Mouse (Mus musculus): ENCODE results near the gene Arid4a.
"Not testable (repeated sequence)": the region's sequence is repeated elsewhere in the genome, so short reads cannot be mapped to it uniquely, and the experiment has no call there.

Arid4a gene

DNA sequence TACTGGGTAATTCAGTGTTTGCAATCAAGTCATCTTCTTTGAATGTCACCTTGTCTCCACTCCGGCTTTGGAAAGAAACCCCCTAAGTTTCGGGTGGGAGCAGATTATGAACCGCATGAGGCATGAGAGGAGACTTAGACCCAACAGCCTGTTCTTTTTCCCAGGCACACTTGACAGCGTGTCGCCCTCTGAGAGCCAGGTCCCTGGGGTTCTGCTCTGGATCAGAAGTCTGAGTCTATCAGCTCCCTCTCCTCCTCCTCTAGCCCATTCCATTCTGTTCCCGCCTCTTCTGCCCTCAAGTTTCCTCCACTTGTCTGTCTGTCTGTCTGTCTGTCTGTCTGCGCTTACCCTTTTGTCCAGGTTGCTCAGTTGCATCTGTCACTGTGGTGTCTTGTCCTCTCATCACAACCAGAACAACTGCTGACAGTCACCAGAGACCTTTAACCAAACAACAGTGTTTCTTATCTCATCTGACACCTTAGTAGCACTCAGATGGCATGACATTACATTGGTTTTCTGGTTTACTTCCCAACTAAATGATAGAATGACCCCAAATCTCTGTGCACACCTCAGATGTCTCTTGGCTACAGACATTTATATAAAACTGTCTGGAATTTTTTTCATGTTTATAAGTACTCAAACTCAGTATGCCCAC lies 36.7 kb downstream of the Arid4a start:
- DNase-seq (ENCODE audit: low read depth in 2 of 2, low spot score in 2 of 2), result no peak

DNA sequence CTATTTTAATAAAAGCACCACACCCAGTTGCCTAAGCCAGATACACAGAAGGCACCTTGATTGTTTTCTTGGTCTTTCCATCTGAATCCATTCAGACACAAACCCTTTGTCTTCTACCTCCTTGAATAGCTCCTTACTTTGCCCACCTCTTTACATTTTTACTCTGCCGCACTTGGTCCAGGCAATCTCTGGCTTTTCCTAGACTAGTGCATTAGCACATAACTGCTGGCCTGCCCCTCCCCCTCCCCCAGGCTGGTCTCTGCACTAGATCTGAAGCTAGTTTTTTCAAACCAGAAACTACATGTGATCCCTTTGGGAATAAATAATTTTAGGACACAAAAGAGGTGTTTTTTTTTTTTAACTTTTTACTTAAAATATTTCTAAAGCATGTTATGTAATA lies 37.2 kb downstream of the Arid4a start:
- no peak for DNase-seq (ENCODE audit: low read depth in 2 of 2, low spot score in 2 of 2)

DNA sequence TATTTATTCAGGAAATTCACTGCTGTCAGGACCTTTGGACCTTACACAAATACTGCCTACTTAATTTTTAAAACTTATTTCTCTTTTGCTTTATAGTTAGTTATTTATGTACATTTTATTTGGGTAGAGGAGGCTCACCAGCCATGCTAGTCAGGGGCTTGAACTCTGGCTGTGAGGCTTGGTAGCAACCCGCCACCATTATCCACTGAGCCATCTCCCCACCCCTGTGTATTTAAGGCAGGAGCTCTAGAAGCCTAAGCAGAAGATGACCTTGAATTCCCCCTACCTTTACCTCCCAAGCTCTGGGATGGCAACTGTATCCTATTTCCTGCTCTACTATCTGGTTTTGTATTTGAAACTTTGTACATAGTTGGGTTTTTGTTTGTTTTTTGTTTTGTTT lies 37.7 kb downstream of the Arid4a start:
- DNase-seq (ENCODE audit: low read depth in 2 of 2, low spot score in 2 of 2), result no peak

DNA sequence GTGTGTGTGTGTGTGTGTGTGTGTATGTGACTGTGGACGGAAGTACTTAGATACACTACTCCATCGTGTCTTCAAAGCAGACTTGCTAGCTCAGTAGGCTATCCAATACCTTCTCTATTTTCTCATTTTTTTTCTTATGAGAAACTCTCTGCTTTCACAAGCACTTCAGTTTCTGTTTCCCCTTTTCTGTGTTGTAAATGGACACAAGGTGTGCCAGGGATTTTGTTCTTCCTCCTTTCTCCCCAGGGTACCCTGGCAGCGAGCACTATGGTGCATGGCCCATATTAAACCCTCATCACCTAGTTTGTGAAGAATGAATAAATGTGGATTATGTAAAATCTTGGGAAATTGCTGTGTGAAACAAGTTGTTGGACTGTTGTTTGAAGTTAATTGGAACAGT lies 39.7 kb downstream of the Arid4a start:
- no peak for DNase-seq (ENCODE audit: low read depth in 2 of 2, low spot score in 2 of 2)

DNA sequence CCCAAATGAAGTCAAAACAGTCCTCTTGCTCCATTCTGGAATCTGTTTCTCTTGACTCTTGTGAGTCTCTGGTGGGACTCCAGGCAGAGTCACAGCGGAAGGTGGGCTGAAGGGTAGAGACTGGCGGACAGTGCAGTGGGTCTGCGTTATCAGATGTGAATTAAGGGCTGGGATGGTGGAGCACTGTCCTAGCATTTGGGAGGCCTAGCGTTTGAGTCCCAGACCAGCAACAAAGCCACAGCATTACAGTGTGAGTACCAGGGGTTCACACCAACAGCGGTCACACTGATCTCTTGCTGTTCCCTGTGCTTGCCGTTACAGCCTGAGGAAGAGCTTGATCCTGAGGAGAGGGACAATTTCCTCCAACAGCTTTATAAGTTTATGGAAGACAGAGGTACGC lies 44.0 kb downstream of the Arid4a start:
- no peak for DNase-seq (ENCODE audit: low read depth in 2 of 2, low spot score in 2 of 2)

DNA sequence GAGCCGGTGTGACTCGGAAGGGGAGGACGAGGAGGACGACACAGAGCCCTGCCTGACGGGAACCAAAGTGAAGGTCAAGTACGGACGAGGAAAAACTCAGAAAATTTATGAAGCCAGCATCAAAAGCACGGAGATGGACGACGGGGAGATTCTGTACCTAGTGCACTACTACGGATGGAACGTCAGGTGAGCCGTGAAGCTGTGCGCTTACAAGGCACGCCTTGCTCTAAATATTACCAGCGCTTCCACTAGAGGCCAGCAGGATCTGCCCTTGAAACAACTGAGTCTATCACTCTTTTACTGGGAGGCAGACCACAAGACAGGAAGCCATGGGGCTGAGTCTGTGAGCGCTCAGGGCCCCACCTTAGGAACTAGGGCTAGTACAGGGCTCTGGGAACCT lies 54.1 kb downstream of the Arid4a start:
- DNase-seq (ENCODE audit: low read depth in 2 of 2, low spot score in 2 of 2), result no peak

DNA sequence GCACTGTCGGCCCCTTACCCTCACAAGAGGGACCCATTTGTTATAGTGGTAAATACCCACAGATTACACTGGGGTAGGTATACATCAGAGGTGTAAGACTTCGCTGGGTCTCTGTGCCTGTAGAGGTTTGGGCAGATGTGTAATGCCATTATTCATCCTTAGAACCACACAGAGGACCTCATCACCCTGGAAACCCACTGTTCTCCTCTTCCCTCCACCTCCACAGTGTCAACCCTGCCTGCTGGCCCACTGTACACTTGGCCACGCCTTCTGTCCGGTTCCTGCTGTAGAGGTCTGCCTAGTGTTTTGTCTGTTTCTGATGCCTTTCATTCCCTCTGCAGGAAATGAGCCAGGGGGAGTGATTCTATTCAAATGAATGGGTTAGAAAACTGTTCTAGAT lies 56.3 kb downstream of the Arid4a start:
- no peak for DNase-seq (ENCODE audit: low read depth in 2 of 2, low spot score in 2 of 2)

DNA sequence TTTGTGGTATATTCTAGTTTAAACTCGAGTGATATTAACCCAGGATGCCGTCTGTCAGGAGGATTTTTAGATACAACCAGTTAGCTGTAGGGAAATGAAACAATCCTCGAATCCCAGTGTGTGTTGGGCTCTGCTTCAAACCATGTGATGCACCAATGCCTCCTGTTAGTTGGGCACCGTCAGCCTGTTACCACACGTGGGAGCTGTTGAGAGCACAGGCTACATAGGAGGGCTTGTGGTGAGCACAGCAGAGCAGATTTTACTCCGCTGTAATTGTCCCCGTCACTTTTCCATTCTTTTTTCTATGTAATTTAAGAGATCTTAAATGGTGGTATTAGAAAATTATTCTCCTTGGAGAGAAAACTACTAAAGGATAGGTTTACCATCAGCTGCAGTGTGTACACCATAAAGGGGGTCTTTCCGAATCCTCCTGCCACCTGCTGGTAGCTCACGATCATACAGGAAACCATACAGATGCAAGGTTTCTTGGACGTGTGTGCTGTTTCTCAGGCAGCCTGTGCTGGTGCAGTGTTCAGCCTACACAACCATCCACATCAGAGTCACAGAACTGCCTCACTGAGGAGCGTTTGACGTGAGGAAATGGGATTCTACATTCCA lies 57.4 kb downstream of the Arid4a start:
- peak in 1 of 2 experiments; percentile 23 for DNase-seq (ENCODE audit: low read depth in 2 of 2, low spot score in 2 of 2)

DNA sequence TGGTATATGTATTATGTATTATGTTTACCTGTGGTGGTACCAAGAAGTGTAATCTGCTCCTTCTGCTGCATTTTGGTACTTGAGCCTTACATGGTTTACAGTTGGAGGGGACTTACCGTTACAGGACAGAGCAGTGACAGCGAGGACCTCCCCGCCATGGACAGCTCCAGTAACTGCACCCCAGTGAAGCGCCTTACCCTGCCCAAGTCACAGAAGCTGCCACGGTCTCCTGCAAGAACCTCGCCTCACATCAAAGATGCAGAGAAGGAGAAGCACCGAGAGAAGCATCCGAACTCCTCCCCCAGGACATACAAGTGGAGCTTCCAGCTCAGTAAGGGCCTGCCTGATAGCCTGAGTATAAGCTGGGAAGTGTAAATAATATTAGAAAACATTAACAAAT lies 70.5 kb downstream of the Arid4a start:
- no peak for DNase-seq (ENCODE audit: low read depth in 2 of 2, low spot score in 2 of 2)

DNA sequence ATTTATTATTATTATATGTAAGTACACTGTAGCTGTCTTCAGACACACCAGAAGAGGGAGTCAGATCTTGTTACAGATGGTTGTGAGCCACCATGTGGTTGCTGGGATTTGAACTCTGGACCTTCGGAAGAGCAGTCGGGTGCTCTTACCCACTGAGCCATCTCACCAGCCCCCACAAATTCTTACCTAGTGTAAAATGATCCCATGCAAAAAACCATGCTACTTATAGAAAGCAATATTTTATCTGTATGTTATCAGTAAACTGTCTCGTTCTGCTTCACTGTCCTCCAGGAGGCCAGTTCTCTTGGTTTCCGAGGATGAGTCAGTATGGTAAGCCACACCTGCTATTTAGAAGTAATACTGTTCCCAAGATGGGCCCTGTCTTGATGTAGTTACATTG lies 88.5 kb downstream of the Arid4a start:
- not testable (repeated sequence) for DNase-seq (ENCODE audit: low read depth in 2 of 2, low spot score in 2 of 2)

DNA sequence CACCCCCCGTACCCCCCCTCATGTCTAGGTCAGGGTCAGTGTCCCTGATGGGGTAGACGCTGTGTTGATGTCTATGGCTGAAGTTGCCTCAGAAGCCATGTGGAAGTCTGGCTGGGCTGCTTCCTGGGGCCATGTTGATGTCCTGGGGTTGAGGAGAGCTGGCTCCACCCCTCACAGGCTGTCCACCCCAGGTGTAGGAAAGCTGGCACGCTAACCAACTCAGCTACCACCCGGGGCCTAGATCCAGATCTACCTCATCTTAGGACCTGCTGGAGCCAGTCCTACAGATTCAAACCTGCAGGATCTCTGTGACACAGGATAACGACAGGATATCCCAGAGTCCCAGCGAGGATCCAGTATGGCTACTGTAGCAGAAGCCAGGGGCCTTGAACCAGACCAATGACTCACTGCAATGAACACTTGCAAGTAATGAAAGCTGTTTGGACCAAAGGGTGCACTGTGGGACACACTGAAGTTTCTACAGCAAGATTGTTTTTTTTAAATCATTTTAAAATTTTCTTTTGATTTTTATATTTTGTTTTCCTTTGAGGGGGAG lies 91.5 kb downstream of the Arid4a start:
- no peak for DNase-seq (ENCODE audit: low read depth in 2 of 2, low spot score in 2 of 2)

DNA sequence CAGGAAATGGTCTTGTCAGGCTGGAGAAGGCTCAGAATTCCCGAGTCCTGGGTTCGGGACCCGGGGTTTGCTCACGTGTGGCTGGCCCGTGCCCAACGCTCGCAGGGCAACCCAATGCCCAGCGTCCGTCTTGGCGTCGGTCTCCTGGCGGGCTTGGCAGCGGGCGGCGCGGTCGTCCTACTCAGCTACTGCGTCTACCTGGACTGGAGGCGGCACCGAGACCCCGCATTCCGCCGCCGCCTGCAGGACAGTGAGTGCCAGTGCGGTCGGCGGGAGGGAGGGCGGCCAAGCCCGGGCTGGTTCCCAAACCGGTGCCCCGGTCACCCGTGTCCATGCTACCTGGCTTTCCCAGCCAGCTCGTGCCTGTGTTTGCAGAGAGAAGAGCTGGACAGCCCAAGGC lies 95.5 kb downstream of the Arid4a start, which contains the start of gene Tomm20l:
Gene Tomm20l (plus strand): TSS at position 98 of the 400 bp plus-strand sequence.
- no peak for DNase-seq (ENCODE audit: low read depth in 2 of 2, low spot score in 2 of 2)

DNA sequence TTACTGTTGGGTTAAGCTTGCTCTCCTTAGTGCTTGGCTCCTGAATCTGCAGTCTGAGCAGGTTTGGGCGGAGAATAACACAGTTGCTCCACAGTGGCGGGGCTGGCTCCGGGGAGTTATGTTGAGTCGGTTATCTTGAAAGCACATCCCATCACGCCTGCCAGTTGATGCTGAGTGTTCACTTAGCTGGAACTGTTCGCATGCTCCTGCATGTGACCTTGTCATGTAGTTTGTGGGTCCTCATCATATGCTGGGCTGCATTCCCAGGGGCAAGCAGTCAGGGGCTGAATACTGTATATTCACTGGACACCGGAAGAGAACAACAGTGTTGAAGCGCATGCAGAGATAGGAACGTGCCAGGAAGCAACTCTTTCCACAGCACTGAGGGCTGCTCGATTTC lies 97.3 kb downstream of the Arid4a start:
- DNase-seq (ENCODE audit: low read depth in 2 of 2, low spot score in 2 of 2), result no peak

DNA sequence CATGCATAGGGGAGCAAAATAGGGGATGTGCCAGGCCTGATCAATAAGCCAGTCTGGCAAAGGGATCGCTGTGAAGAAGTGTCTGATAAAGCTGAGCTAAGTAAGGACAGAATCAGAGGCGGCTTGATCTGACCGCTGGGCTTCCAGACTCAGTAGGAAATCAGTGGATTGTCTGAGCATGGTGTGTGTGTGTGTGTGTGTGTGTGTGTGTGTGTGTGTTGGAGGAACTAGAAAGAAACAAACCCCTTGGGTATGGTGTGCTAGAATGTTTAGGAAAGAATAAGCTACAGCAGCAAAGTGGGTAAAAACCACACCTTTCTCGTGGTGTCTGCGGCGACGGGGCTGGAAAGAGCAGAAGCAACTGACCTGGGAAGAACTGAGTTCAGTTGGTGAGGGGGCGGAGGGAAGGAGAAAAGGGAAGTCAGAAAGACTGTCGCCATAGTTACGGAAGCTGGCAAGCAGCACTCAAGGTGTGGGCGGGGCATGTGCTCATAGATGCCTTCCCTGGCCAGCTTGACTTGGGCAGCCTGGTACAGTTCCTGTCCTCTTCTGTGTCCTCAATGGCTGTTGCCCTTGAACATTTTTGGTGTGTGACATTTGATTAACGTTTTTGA lies 98.0 kb downstream of the Arid4a start:
- peak in 1 of 2 experiments; percentile 28 for DNase-seq (ENCODE audit: low read depth in 2 of 2, low spot score in 2 of 2)

DNA sequence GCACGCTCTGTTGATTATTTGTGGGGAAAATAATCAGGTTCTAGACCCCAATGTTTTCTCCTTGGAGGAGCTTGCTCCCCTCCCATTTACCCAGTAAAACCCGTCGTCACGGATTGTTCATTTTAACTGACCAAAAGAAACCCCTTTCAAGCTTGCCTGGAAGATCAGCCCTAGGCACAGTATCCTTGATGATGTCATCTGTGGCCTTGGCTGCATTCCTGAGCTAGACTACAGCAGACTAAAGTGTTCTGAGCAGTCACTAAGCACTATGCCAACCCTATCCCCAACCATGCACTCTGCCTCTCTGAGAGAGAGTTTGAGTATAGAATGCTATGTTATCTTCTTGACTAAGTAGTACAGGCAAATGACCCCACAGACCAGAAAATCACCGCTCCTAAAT lies 100.6 kb downstream of the Arid4a start:
- DNase-seq (ENCODE audit: low read depth in 2 of 2, low spot score in 2 of 2), result no peak

DNA sequence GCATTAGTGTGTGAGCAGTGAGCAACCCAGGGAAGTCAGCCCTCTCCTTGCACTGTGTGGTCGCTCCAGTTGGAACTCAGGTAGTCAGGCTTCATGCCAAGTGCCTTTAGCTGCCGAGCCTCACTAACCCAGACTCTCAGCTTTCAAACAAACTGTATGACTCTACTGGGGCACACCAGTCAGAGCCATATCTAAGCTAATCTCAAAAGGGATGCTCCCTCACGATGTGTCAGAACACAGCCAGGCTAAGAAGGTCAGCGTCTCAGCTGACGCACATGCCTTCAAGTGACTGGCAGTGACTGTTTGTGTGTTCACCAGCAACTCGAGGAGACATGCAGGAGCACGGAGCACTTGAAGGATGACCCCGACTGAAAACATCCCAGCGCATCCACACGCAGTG lies 106.9 kb downstream of the Arid4a start:
- DNase-seq (ENCODE audit: low read depth in 2 of 2, low spot score in 2 of 2), result no peak

DNA sequence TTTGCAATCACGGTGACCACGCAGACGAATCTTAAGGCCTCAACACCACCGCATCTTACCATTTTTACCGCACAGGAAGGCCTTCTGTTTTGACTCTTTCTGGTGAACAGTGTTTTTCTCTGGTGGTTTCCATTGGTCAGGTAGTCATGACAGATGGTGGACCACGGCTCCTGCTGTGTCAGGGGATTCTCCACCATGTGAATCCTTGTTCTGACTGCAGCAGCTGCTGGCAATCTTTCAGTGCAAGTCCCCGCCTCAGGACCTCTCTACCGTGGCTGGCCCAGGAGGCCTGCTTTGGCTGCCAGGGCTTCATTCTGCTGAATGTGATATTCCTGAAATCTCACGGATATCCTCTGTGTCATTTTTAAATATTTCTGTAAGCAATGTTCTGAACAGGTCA lies 107.5 kb downstream of the Arid4a start:
- no peak for DNase-seq (ENCODE audit: low read depth in 2 of 2, low spot score in 2 of 2)

DNA sequence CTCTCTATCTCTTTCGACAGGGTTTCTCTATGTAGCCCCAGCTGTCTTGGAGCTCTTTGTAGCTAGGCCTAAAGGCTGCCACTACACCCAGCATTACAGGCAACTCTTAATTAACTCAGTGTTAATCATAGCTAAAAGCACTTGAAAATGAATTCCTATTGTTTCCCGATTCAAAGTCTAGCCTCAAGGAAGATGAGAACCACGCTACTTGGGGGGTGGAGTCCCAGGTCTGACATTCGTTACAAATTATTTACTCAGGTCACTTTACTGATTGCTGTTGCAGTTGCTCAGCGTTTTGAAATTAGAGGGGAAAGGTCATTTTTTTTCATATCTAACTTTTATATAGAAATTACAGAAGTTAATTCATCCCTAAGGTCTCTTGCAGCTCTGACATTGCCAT lies 119.8 kb downstream of the Arid4a start:
- no peak for DNase-seq (ENCODE audit: low read depth in 2 of 2, low spot score in 2 of 2)

DNA sequence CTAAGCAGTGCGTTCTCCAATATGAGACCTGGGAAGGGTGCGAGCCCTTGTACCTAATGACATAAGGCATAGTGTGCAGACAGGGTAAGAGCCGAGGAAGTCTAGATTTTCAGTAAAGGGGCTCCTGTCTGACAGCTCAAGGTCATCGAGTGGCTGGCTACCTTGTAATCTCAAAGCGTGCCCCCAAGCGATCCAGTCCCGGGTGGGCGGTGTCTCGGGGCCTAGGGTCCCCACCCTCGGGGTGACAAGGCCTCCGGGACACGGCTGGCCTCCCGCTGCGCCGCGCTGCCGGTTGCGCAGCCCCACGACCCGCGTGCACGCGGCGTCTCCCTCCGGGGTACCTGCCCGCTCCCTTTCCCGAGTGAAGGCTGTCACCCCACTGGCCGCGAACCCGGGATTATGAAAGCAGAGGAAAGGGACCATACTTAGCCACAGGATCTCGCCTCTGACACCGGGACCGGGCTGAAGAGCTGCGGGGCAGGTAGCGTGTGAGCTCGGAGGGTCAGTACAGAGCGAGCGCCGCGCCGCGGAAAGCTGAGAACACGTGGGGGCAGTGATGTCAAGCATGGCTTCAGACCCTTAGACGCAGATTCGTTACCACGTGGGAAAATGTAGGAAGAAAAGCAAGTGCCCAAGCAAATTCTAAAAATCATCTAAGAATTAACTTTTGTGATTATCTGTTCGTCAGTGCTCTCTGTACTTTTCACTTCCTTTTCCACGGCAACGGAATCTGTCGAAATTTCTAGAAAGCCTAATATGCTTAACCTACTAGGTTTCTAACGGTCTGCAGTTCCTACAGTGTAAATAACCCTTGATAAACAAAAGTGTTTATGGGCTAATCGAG lies 120.6 kb downstream of the Arid4a start, which contains the start of the genes Timm9 and 2700049A03Rik:
Gene Timm9 (minus strand): TSS at position 555 of the 844 bp plus-strand sequence.
Gene 2700049A03Rik (plus strand): TSS at position 719 of the 844 bp plus-strand sequence.
- DNase-seq (ENCODE audit: low read depth in 2 of 2, low spot score in 2 of 2), result peak; percentile 69 to 76

DNA sequence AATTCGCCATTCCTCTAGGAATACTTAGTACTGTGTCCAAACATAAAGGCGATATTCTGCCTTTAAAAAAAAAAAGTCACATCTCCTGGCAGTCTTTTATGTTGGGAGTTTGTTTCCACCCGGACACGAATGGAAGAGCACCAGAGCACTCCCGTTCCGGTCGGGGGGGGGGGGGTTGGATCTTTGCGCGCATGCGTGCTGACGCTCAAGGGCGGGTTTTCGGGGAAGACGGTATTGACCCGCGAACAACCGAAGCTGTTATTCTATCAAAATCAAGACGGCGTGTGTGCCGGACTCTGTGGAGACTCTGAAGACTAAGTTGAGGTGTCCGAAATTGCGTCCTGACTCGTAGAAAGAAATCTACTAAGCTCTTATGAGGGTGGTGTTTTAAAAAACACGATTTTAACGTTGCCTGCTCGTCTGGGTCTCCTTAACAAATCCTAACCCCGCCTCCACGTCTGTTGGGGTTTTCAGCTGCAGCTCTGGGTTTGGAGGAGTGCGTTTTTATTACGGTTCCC lies 121.2 kb downstream of the Arid4a start:
- peak; percentile 77 to 83 for DNase-seq (ENCODE audit: low read depth in 2 of 2, low spot score in 2 of 2)

DNA sequence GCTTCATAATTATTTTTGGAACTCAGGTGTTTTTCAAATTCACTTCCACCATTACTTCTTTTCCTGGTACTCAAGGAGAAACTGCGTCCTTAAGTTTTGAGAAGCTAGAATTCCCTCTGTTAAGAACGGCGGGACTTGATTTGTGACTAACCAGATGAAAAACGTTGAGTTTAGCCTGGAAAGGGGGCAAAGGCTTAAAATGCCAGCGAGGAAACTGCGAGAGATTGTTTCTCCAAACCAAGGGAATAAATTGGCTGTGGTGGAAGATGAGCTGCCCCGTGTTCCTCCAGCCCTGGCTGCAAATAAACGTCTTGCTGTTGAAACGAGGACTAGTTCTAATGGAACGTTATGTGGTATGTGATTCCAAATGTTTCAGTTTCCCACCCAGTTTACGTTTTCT lies 121.9 kb downstream of the Arid4a start:
- DNase-seq (ENCODE audit: low read depth in 2 of 2, low spot score in 2 of 2), result no peak

Measured in CD8-positive naive resting alpha-beta T cell, adult 2 months (primary cell).